ENCODE assay signal across 32 mouse cellular contexts in genomic region chr19:25295207-25295606, GRCm38 (mm10). TPM values are rescaled to one million over a fixed set of nuclear protein-coding genes. Genes with fewer than 3 reads are reported as not detected.
DNase-seq lines count a peak whose midpoint lies in the region; ATAC-seq and TF ChIP-seq lines count a peak whose summit lies in the region.
"Had no signal": no experiment of that assay in that cellular context is flagged by ENCODE, and none has a peak within 500 bp of the region (broad histone marks: within the 10 kb centered on the region; RNA-seq: fewer than 3 reads in every experiment).

No protein-coding gene starts in this region.

- 44% methylated on average over 4 of the region's 4 CpGs for WGBS in lung, embryonic 14.5 days

- no peak for ATAC-seq in lung, embryonic 14.5 days (ENCODE audit: insufficient read depth)
- ATAC-seq: hindbrain, postnatal 0 days; intestine, embryonic 15.5 days; midbrain, embryonic 16.5 days had no signal

- H3K4me3 ChIP-seq in lung, embryonic 14.5 days (ENCODE audit: low read depth, low read length) = no peak overlapping the region
- H3K4me3 ChIP-seq: embryonic facial prominence, embryonic 13.5 days; erythroblast, embryonic 14.5 days; forebrain, embryonic 12.5 days; heart, embryonic 10.5 days; heart, embryonic 15.5 days; hindbrain, embryonic 12.5 days; intestine, embryonic 15.5 days; liver, embryonic 15.5 days; lung, embryonic 15.5 days; neural tube, embryonic 12.5 days; stomach, embryonic 15.5 days had no signal

- no peak overlapping the region for H3K4me2 ChIP-seq in lung, embryonic 14.5 days
- H3K4me2 ChIP-seq: embryonic facial prominence, embryonic 13.5 days; forebrain, embryonic 12.5 days; heart, embryonic 15.5 days; hindbrain, embryonic 12.5 days; intestine, embryonic 15.5 days; liver, embryonic 15.5 days; lung, embryonic 15.5 days; midbrain, embryonic 11.5 days; neural tube, embryonic 12.5 days; stomach, embryonic 15.5 days had no signal

- no peak overlapping the region for H3K9ac ChIP-seq in lung, embryonic 14.5 days
- H3K9ac ChIP-seq: embryonic facial prominence, embryonic 13.5 days; forebrain, embryonic 12.5 days; heart, embryonic 15.5 days; hindbrain, embryonic 12.5 days; intestine, embryonic 15.5 days; liver, embryonic 15.5 days; lung, embryonic 15.5 days; neural tube, embryonic 12.5 days; stomach, embryonic 15.5 days had no signal

- H3K27ac ChIP-seq in lung, embryonic 14.5 days (ENCODE audit: low read depth) = no peak overlapping the region
- H3K27ac ChIP-seq: embryonic facial prominence, embryonic 13.5 days; forebrain, embryonic 12.5 days; heart, embryonic 10.5 days; heart, embryonic 15.5 days; hindbrain, embryonic 12.5 days; hindbrain, postnatal 0 days; intestine, embryonic 15.5 days; liver, embryonic 15.5 days; lung, embryonic 15.5 days; neural tube, embryonic 12.5 days; stomach, embryonic 15.5 days had no signal

- no peaks in the 10 kb centered on the region for H3K9me3 ChIP-seq in lung, embryonic 14.5 days (ENCODE audit: low read depth, low read length)
- H3K9me3 ChIP-seq: embryonic facial prominence, embryonic 13.5 days; forebrain, embryonic 12.5 days; heart, embryonic 10.5 days; heart, embryonic 15.5 days; hindbrain, embryonic 12.5 days; intestine, embryonic 15.5 days; liver, embryonic 15.5 days; lung, embryonic 15.5 days; neural tube, embryonic 12.5 days; stomach, embryonic 15.5 days had no signal

- peak; percentile 28 for DNase-seq in adrenal gland, postnatal 10 days
- no peak for DNase-seq in adrenal gland, adult 2 months
- DNase-seq in kidney, adult 11 months = peak; percentile 40
- no peak for DNase-seq in kidney, postnatal 4 days
- DNase-seq in lung, embryonic 14.5 days = peak; percentile 56
- no peak for DNase-seq in lung, postnatal 14 days
- peak; percentile 56 to 68 for DNase-seq in kidney, postnatal 25 days
- DNase-seq in right cerebral cortex, postnatal 36 days (ENCODE audit: low spot score in 2 of 2) = no peak
- DNase-seq: cerebellum, adult 11 months; cerebellum, adult 9-10 months; embryo, embryonic 11 days; gastrocnemius, postnatal 10 days; heart, postnatal 36 days; layer of hippocampus, adult 9-11 months; lung, postnatal 36 days had no signal

- no peak for TF ChIP-seq CTCF in lung, embryonic 14.5 days (IDR thresholded peaks at IDR 0.05; ENCODE audit: low read depth)

- H3K27me3 ChIP-seq in lung, embryonic 14.5 days (ENCODE audit: insufficient read depth, low read length) = no peaks in the 10 kb centered on the region
- H3K27me3 ChIP-seq: embryonic facial prominence, embryonic 13.5 days; forebrain, embryonic 12.5 days; heart, embryonic 15.5 days; hindbrain, embryonic 12.5 days; intestine, embryonic 15.5 days; liver, embryonic 15.5 days; lung, embryonic 15.5 days; neural tube, embryonic 12.5 days; stomach, embryonic 15.5 days had no signal

- no peaks in the 10 kb centered on the region; the same call in 1 of the 2 replicates for H3K4me1 ChIP-seq in lung, embryonic 14.5 days (ENCODE audit: insufficient read depth)
- H3K4me1 ChIP-seq: embryonic facial prominence, embryonic 13.5 days; forebrain, embryonic 12.5 days; hindbrain, embryonic 12.5 days; liver, embryonic 15.5 days; lung, embryonic 15.5 days; neural tube, embryonic 12.5 days; stomach, embryonic 15.5 days had no signal

- H3K36me3 ChIP-seq in lung, embryonic 14.5 days (ENCODE audit: insufficient read depth) = no peaks in the 10 kb centered on the region
- H3K36me3 ChIP-seq: embryonic facial prominence, embryonic 13.5 days; forebrain, embryonic 12.5 days; G1E; heart, embryonic 10.5 days; heart, embryonic 15.5 days; hindbrain, embryonic 12.5 days; intestine, embryonic 15.5 days; liver, embryonic 15.5 days; lung, embryonic 15.5 days; neural tube, embryonic 12.5 days; stomach, embryonic 15.5 days had no signal

RNA-seq across cellular contexts. Expression of gene Kank1, which starts 58.4 kb away (rescaled TPM):
- 10 to 100 TPM; 25.5 to 34.1 TPM for total RNA-seq in adrenal gland, postnatal 10 days (2021)
- total RNA-seq in adrenal gland, adult 2 months (2021) = 10 to 100 TPM; 15.8 to 20.7 TPM
- 13.1 and 15.2 TPM in 2 replicates for polyA plus RNA-seq in adrenal gland, adult 2 months (2012; rRNA removed)
- polyA plus RNA-seq in lung, embryonic 14.5 days (2014; fragmentation: Nextera tagmentation; extraction: Ambion mirVana) = 16.2 and 18.5 TPM in 2 replicates
- total RNA-seq: granulocyte monocyte progenitor cell, adult 5-6 weeks; megakaryocyte, adult 5-6 weeks had no signal
- polyA plus RNA-seq: erythroblast, embryonic 14.5 days; G1E had no signal

Comparison
In these comparisons a context has a peak if more than half of its experiments do, and no peak if none do; other contexts are left out.
1. DNase-seq: peak in adrenal gland, postnatal 10 days (single experiment), kidney, adult 11 months (single experiment), lung, embryonic 14.5 days (single experiment) and kidney, postnatal 25 days (2 of 2); none in adrenal gland, adult 2 months (single experiment), kidney, postnatal 4 days (0 of 2), lung, postnatal 14 days (single experiment) and right cerebral cortex, postnatal 36 days (0 of 2).